Mouse (Mus musculus): Measurements from ENCODE around the gene Aspn. TPM values are rescaled to one million over a fixed set of nuclear protein-coding genes. Genes with fewer than 3 reads are reported as not detected.

Aspn gene
- total RNA-seq (2021) = 1 to 10 TPM; 1.4 to 1.6 TPM

DNA sequence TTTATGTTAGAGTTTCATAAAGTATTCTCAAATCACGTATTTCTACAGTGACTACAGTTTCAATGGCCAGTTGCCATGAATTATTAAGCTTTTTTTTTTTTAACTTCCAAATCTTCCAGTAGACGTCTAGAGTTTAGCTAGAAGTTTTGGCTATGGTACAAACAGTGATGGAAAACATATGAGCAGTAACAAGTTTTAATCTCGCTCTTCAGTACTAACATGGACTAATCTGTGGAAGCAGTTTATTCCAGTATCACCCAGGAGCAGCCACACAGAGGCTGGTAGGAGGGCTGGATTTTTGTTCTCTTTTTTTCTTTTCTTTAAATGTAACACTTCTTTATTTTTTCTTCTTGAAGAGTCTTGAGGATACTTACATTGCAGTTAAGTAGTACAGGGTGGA is at the start of gene Aspn:
Gene Aspn, plus strand, starts transcription at position 165 of the 400 bp plus-strand sequence.
- no peak for DNase-seq (ENCODE audit: extremely low spot score in 1 of 2, low spot score in 1 of 2)

DNA sequence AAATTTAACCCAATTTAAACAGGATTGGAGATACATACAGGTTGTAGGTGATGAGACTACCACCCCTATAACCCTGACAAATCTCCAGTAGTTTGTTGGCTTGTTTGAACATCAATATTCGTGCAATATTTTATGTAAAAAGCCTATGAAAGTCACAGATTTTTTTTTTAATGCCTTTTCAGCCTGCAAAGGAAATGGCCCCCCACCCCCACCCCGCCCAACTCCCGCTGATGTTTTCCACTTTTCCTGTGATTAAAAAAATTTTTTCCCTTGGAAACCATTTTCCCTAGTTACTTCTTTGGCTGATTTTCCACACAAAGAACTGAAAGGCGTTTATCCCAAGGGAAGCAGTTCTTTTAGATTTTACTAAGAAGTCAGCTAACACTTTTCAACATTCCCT is 39.7 kb upstream of the Aspn start, which contains the start of gene Ecm2:
Gene Ecm2, plus strand, starts transcription at position 301 of the 400 bp plus-strand sequence.
- DNase-seq (ENCODE audit: extremely low spot score in 1 of 2, low spot score in 1 of 2) = no peak

- no peak for DNase-seq (ENCODE audit: extremely low spot score in 1 of 2, low spot score in 1 of 2)
Measured at GRCm38 (mm10) chr13:49505776-49506175, 38.5 kb upstream of the Aspn start.

DNA sequence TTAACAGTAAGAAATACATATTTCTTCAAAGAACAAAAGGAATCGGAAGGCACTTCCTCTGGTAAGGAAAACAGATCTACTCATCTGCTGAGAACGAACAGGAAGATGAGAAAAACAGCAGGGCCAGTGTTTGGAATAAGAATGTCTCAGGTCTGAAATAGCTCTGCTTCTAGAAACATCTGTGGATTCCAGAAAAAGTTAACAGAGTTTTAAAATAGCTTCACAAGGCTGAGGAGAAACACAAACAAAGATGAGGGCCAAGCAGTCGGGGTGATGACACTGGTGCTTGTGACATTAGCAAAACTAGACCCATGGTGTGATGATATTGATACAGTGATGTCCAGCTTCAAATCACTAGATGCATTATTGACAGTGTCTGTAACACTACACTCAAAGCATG is 37.1 kb upstream of the Aspn start:
- no peak for DNase-seq (ENCODE audit: extremely low spot score in 1 of 2, low spot score in 1 of 2)

GRCm38 (mm10) chr13:49518761-49519160 is 25.5 kb upstream of the Aspn start:
- no peak for DNase-seq (ENCODE audit: extremely low spot score in 1 of 2, low spot score in 1 of 2)

DNA sequence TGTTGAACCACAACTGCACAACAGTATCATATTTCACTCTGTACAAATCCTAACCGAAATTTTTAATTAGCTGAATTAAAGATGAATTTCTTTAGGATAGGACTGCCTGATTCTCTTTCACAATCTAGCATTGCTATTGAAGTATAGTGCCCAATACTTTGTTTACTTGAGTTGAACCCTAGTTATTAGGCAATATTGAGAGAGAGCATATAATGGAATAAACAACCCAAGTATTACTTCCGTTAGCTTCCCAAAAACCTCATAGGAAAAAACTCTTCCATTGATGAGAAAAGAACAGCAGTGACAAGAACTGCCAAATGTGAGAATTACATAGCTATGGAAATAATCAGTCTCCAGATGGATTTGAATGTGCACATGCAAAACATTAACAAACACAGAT is 18.0 kb upstream of the Aspn start:
- DNase-seq (ENCODE audit: extremely low spot score in 1 of 2, low spot score in 1 of 2) = no peak

GRCm38 (mm10) chr13:49530636-49531035 is 13.6 kb upstream of the Aspn start:
- no peak for DNase-seq (ENCODE audit: extremely low spot score in 1 of 2, low spot score in 1 of 2)

- no peak for DNase-seq (ENCODE audit: extremely low spot score in 1 of 2, low spot score in 1 of 2)
Measured at GRCm38 (mm10) chr13:49536946-49537345, 7.3 kb upstream of the Aspn start.

GRCm38 (mm10) chr13:49538693-49539092 is 5.5 kb upstream of the Aspn start:
- DNase-seq (ENCODE audit: extremely low spot score in 1 of 2, low spot score in 1 of 2) = no peak

GRCm38 (mm10) chr13:49545646-49546045 is 1.4 kb downstream of the Aspn start:
- no peak for DNase-seq (ENCODE audit: extremely low spot score in 1 of 2, low spot score in 1 of 2)

- DNase-seq (ENCODE audit: extremely low spot score in 1 of 2, low spot score in 1 of 2) = no peak
Measured at GRCm38 (mm10) chr13:49546517-49546916, 2.3 kb downstream of the Aspn start.

- no peak for DNase-seq (ENCODE audit: extremely low spot score in 1 of 2, low spot score in 1 of 2)
Measured at GRCm38 (mm10) chr13:49547563-49548150, 3.4 kb downstream of the Aspn start.

DNA sequence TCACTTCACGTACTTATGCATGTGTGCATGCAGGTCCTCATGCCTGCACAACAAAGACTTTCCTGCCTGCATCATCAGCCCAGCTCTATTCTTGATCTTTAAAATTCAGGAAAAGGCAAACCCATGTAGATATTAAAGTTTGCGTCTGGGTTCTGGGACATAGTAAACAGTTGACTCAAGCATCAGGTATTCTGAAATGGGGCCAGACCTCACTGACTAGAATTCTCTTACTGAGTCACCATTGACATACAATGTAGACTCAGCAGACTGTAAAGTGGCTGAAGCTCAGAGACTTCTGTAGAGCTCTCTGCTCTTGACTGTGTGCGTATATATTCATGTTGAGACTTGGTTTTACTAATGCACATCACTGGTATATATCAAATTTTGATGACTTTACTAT is 5.4 kb downstream of the Aspn start:
- DNase-seq (ENCODE audit: extremely low spot score in 1 of 2, low spot score in 1 of 2) = no peak

DNA sequence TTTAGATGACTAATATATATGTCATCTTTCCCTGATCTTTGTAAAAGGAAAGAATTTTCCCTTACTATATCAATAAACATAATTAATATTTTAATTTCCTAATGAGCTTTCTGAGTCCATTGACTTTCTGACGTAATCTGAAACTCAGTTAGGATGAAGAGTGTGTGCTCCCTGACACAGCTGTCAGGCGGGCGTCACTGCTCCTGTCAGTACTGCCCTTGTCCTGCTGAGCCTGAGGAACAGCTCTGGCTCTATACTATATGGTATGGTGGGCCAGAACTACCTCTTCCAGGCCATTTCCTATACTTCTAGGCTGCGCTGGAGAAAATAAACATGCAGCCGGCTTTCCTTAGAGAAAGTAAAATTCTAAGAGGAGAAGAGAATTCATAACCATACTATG is 10.3 kb downstream of the Aspn start:
- DNase-seq (ENCODE audit: extremely low spot score in 1 of 2, low spot score in 1 of 2) = no peak

DNA sequence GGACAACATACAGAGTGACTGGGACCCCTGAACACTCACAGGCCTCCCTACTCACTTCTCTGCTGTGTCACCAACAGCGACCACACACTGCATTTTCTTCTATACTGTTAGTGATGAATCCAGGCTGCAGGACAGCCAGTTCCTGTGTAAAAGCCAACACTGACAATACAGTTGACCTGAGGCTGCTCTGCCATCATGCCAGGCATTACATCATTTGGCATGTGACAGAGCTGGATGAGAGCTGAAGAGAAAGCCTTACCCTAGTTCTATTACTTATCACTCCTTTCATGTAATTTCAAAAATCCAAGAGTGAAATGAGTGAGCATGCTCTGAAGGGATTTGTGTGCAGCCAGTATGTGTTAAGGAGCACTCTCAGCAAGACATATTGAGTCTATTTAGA is 12.0 kb downstream of the Aspn start:
- no peak for DNase-seq (ENCODE audit: extremely low spot score in 1 of 2, low spot score in 1 of 2)

- no peak for DNase-seq (ENCODE audit: extremely low spot score in 1 of 2, low spot score in 1 of 2)
Measured at GRCm38 (mm10) chr13:49556924-49557323, 12.7 kb downstream of the Aspn start.

DNA sequence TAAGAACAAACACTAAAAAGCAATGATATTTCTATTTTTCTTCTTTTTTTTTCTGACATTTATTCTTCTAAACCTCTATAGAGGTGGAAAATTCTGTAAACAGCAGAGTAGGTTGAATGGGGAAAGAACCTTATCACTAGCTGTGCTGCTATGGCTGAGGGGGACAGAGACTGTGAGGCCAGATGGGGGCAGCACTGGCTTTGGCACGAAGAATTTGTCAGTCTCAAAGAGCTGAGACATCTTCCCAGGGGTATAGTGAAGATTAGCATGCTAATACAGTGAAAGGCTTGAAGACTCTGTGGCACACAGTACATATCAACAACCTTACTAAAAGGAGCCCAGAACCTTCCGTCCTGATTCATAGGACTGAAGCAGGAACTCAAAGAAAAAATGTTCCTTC is 14.9 kb downstream of the Aspn start:
- DNase-seq (ENCODE audit: extremely low spot score in 1 of 2, low spot score in 1 of 2) = no peak

- no peak for DNase-seq (ENCODE audit: extremely low spot score in 1 of 2, low spot score in 1 of 2)
Measured at GRCm38 (mm10) chr13:49560886-49561285, 16.6 kb downstream of the Aspn start.

DNA sequence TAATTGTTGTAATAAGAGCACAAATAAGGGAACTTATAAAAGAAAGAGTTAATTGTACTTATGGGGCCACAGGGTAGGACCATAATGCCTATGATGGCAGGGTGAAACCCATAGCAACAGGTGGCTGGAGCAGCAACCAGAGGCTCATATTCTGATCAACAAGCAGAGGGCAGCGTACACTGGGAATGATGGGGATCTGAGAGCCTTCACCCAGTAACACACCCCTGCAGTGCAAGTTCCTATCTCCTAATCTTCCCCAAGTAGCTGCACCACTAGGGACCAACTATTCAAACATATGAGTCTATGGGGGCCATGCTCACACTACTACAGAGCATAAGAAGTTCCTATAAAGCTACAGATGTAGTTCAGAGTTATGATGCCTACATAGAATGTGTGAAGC is 20.1 kb downstream of the Aspn start:
- DNase-seq (ENCODE audit: extremely low spot score in 1 of 2, low spot score in 1 of 2) = no peak

GRCm38 (mm10) chr13:49570371-49570770 is 26.1 kb downstream of the Aspn start:
- no peak for DNase-seq (ENCODE audit: extremely low spot score in 1 of 2, low spot score in 1 of 2)

DNA sequence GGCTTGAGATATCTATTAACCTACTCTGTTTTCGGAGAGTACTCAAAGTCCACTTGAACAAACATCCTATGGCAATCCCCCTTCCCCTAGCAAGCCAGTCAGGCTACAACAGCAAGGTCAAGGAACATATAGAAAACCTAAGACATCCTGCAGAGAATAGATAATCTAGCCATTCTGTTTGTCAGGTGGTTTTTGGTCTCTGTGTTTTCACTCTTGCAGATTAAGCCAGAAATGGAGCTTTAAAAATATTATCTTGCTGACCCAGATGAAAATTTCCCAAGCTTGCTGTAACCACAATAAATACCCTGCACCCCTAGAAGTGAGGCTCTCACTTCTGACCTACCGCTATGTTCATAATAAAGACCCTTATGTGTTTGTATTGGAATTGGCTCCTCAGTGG is 27.2 kb downstream of the Aspn start:
- no peak for DNase-seq (ENCODE audit: extremely low spot score in 1 of 2, low spot score in 1 of 2)

- DNase-seq (ENCODE audit: extremely low spot score in 1 of 2, low spot score in 1 of 2) = no peak
Measured at GRCm38 (mm10) chr13:49581541-49582530, 37.6 kb downstream of the Aspn start, which contains the start of gene Omd. Omd (plus strand) TSS chr13:49582462.

Measured in layer of hippocampus, postnatal 25 days (tissue).